Mouse (Mus musculus): ENCODE results near the gene Mapk8ip2. TPM values are rescaled to one million over a fixed set of nuclear protein-coding genes. Genes with fewer than 3 reads are reported as not detected.

The Mapk8ip2 gene
- polyA plus RNA-seq, 1 experiment from 2014 or later, result 27.4 TPM

GRCm38 (mm10) chr15:89478622-89479021, 24.9 kb downstream of the Mapk8ip2 start:
- DNase-seq (ENCODE audit: low spot score) (no peak), ATAC-seq (replicated peaks; ENCODE audit: low FRiP score) (no peak)
- H3K9me3 ChIP-seq (ENCODE audit: control insufficient read depth, low read length), result no peaks in the 10 kb centered on the region
- no peaks in the 10 kb centered on the region for H3K27me3 ChIP-seq (ENCODE audit: control insufficient read depth, insufficient read depth, low read length)
- no peaks in the 10 kb centered on the region for H3K36me3 ChIP-seq (ENCODE audit: control insufficient read depth, insufficient read depth, low read length)
- no peak overlapping the region for H3K27ac ChIP-seq (ENCODE audit: low read depth, low read length)
- WGBS, result 82% methylated on average over 3 of the region's 3 CpGs
- no peak overlapping the region for H3K4me2 ChIP-seq (ENCODE audit: low read depth, low read length, severe bottlenecking)
- no peak overlapping the region for H3K4me3 ChIP-seq (ENCODE audit: low read depth, low read length)
- H3K9ac ChIP-seq (ENCODE audit: low read length), result no peak overlapping the region
- peaks cover 3% of the 10 kb centered on the region; the same call in 1 of the 2 replicates for H3K4me1 ChIP-seq (replicated peaks; ENCODE audit: control insufficient read depth, insufficient read depth, low read length)

GRCm38 (mm10) chr15:89480584-89480983, 26.9 kb downstream of the Mapk8ip2 start:
- H3K4me3 ChIP-seq (ENCODE audit: low read depth, low read length), result no peak overlapping the region
- no peaks in the 10 kb centered on the region for H3K9me3 ChIP-seq (ENCODE audit: control insufficient read depth, low read length)
- no peaks in the 10 kb centered on the region for H3K36me3 ChIP-seq (ENCODE audit: control insufficient read depth, insufficient read depth, low read length)
- WGBS, result 88% methylated on average over 8 of the region's 8 CpGs
- peaks cover 2% of the 10 kb centered on the region; the same call in 1 of the 2 replicates for H3K4me1 ChIP-seq (replicated peaks; ENCODE audit: control insufficient read depth, insufficient read depth, low read length)
- DNase-seq (ENCODE audit: low spot score) (no peak), ATAC-seq (replicated peaks; ENCODE audit: low FRiP score) (no peak)
- no peak overlapping the region for H3K9ac ChIP-seq (ENCODE audit: low read length)
- no peaks in the 10 kb centered on the region for H3K27me3 ChIP-seq (ENCODE audit: control insufficient read depth, insufficient read depth, low read length)
- H3K4me2 ChIP-seq (ENCODE audit: low read depth, low read length, severe bottlenecking), result no peak overlapping the region
- H3K27ac ChIP-seq (ENCODE audit: low read depth, low read length), result no peak overlapping the region

- H3K27me3 ChIP-seq (ENCODE audit: control insufficient read depth, insufficient read depth, low read length), result no peaks in the 10 kb centered on the region
- no peak overlapping the region for H3K9ac ChIP-seq (ENCODE audit: low read length)
- H3K36me3 ChIP-seq (ENCODE audit: control insufficient read depth, insufficient read depth, low read length), result no peaks in the 10 kb centered on the region
- no peaks in the 10 kb centered on the region for H3K9me3 ChIP-seq (ENCODE audit: control insufficient read depth, low read length)
- no peak overlapping the region for H3K4me3 ChIP-seq (ENCODE audit: low read depth, low read length)
- H3K4me2 ChIP-seq (ENCODE audit: low read depth, low read length, severe bottlenecking), result no peak overlapping the region
- no peaks in the 10 kb centered on the region for H3K4me1 ChIP-seq (replicated peaks; ENCODE audit: control insufficient read depth, insufficient read depth, low read length)
- ATAC-seq (replicated peaks; ENCODE audit: low FRiP score), result no peak
- 84% methylated on average over 12 of the region's 12 CpGs for WGBS
- DNase-seq (ENCODE audit: low spot score), result no peak
- H3K27ac ChIP-seq (ENCODE audit: low read depth, low read length), result no peak overlapping the region
Observed at GRCm38 (mm10) chr15:89488182-89488581, 34.5 kb downstream of the Mapk8ip2 start.

- no peaks in the 10 kb centered on the region for H3K27me3 ChIP-seq (ENCODE audit: control insufficient read depth, insufficient read depth, low read length)
- ATAC-seq (replicated peaks; ENCODE audit: low FRiP score) (no peak), DNase-seq (ENCODE audit: low spot score) (no peak)
- no peak overlapping the region for H3K4me3 ChIP-seq (ENCODE audit: low read depth, low read length)
- H3K9ac ChIP-seq (ENCODE audit: low read length), result no peak overlapping the region
- no peaks in the 10 kb centered on the region for H3K9me3 ChIP-seq (ENCODE audit: control insufficient read depth, low read length)
- H3K27ac ChIP-seq (ENCODE audit: low read depth, low read length), result no peak overlapping the region
- H3K4me1 ChIP-seq (replicated peaks; ENCODE audit: control insufficient read depth, insufficient read depth, low read length), result no peaks in the 10 kb centered on the region
- H3K36me3 ChIP-seq (ENCODE audit: control insufficient read depth, insufficient read depth, low read length), result no peaks in the 10 kb centered on the region
- H3K4me2 ChIP-seq (ENCODE audit: low read depth, low read length, severe bottlenecking), result no peak overlapping the region
- 61% methylated on average over 14 of the region's 14 CpGs for WGBS
Observed at GRCm38 (mm10) chr15:89488611-89489117, 35.0 kb downstream of the Mapk8ip2 start.

- no peak overlapping the region for H3K4me2 ChIP-seq (ENCODE audit: low read depth, low read length, severe bottlenecking)
- peaks cover 12% of the 10 kb centered on the region; the same call in 1 of the 2 replicates for H3K4me1 ChIP-seq (replicated peaks; ENCODE audit: control insufficient read depth, insufficient read depth, low read length)
- H3K36me3 ChIP-seq (ENCODE audit: control insufficient read depth, insufficient read depth, low read length), result no peaks in the 10 kb centered on the region
- H3K4me3 ChIP-seq (ENCODE audit: low read depth, low read length), result no peak overlapping the region
- peaks cover 15% of the 10 kb centered on the region for H3K27me3 ChIP-seq (ENCODE audit: control insufficient read depth, insufficient read depth, low read length)
- 84% methylated on average over 4 of the region's 4 CpGs for WGBS
- no peak overlapping the region for H3K9ac ChIP-seq (ENCODE audit: low read length)
- H3K27ac ChIP-seq (ENCODE audit: low read depth, low read length), result no peak overlapping the region
- H3K9me3 ChIP-seq (ENCODE audit: control insufficient read depth, low read length), result no peaks in the 10 kb centered on the region
- ATAC-seq (replicated peaks; ENCODE audit: low FRiP score), result no peak
- DNase-seq (ENCODE audit: low spot score), result no peak
Observed at GRCm38 (mm10) chr15:89494970-89495369, 41.3 kb downstream of the Mapk8ip2 start.

- Histone ChIP-seq H3K9ac (ENCODE audit: low read length) (no peak overlapping the region), H3K27ac (ENCODE audit: low read depth, low read length) (no peak overlapping the region)
Observed at GRCm38 (mm10) chr15:89496131-89496530, 42.4 kb downstream of the Mapk8ip2 start.

GRCm38 (mm10) chr15:89496841-89497240, 43.1 kb downstream of the Mapk8ip2 start:
- Histone ChIP-seq H3K27ac (ENCODE audit: low read depth, low read length) (no peak overlapping the region), H3K9me3 (ENCODE audit: control insufficient read depth, low read length) (no peaks in the 10 kb centered on the region), H3K36me3 (ENCODE audit: control insufficient read depth, insufficient read depth, low read length) (no peaks in the 10 kb centered on the region), H3K9ac (ENCODE audit: low read length) (no peak overlapping the region), H3K4me3 (ENCODE audit: low read depth, low read length) (no peak overlapping the region), H3K4me2 (ENCODE audit: low read depth, low read length, severe bottlenecking) (no peak overlapping the region), H3K27me3 (ENCODE audit: control insufficient read depth, insufficient read depth, low read length) (peaks cover 19% of the 10 kb centered on the region), H3K4me1 (replicated peaks; ENCODE audit: control insufficient read depth, insufficient read depth, low read length) (peaks cover 15% of the 10 kb centered on the region)
- DNase-seq (ENCODE audit: low spot score), result no peak
- no peak for ATAC-seq (replicated peaks; ENCODE audit: low FRiP score)
- WGBS, result 28% methylated on average over 2 of the region's 2 CpGs

More at GRCm38 (mm10) chr15:89496131-89496530, 42.4 kb downstream of the Mapk8ip2 start:
- peaks cover 16% of the 10 kb centered on the region for H3K27me3 ChIP-seq (ENCODE audit: control insufficient read depth, insufficient read depth, low read length)
- H3K9me3 ChIP-seq (ENCODE audit: control insufficient read depth, low read length), result no peaks in the 10 kb centered on the region
- no peak overlapping the region for H3K4me2 ChIP-seq (ENCODE audit: low read depth, low read length, severe bottlenecking)
- ATAC-seq (replicated peaks; ENCODE audit: low FRiP score), result no peak
- H3K4me3 ChIP-seq (ENCODE audit: low read depth, low read length), result no peak overlapping the region
- peaks cover 15% of the 10 kb centered on the region for H3K4me1 ChIP-seq (replicated peaks; ENCODE audit: control insufficient read depth, insufficient read depth, low read length)
- no peaks in the 10 kb centered on the region for H3K36me3 ChIP-seq (ENCODE audit: control insufficient read depth, insufficient read depth, low read length)
- no peak for DNase-seq (ENCODE audit: low spot score)
- 11% methylated on average over 4 of the region's 4 CpGs for WGBS

GRCm38 (mm10) chr15:89497391-89498048, 43.8 kb downstream of the Mapk8ip2 start:
- Histone ChIP-seq H3K27ac (ENCODE audit: low read depth, low read length) (no peak overlapping the region), H3K36me3 (ENCODE audit: control insufficient read depth, insufficient read depth, low read length) (no peaks in the 10 kb centered on the region), H3K9ac (ENCODE audit: low read length) (no peak overlapping the region), H3K4me1 (replicated peaks; ENCODE audit: control insufficient read depth, insufficient read depth, low read length) (peaks cover 15% of the 10 kb centered on the region), H3K27me3 (ENCODE audit: control insufficient read depth, insufficient read depth, low read length) (peaks cover 19% of the 10 kb centered on the region), H3K4me3 (ENCODE audit: low read depth, low read length) (no peak overlapping the region), H3K9me3 (ENCODE audit: control insufficient read depth, low read length) (no peaks in the 10 kb centered on the region), H3K4me2 (ENCODE audit: low read depth, low read length, severe bottlenecking) (no peak overlapping the region)
- ATAC-seq (replicated peaks; ENCODE audit: low FRiP score), result no peak
- 34% methylated on average over 4 of the region's 4 CpGs for WGBS
- DNase-seq (ENCODE audit: low spot score), result no peak
